Mouse (Mus musculus): ENCODE measurements at regions not wholly inside any gene's neighbourhood (a gene's known extent, or its start where the extent isn't known, plus 50 kb on each side); places are given as distances from the start of the nearest gene placed in this dataset.

GRCm38 (mm10) chr8:127847332-127848018 lies 510.9 kb upstream of the Nrp1 start:
- Histone ChIP-seq H3K79me2 (ENCODE audit: control insufficient read depth, insufficient read depth) (no peaks in the 10 kb centered on the region), H3K36me3 (ENCODE audit: control insufficient read depth, insufficient read depth) (no peaks in the 10 kb centered on the region), H3ac (ENCODE audit: control insufficient read depth, insufficient read length) (no peak overlapping the region), H3K27me3 (ENCODE audit: control insufficient read depth, insufficient read depth, insufficient read length) (no peaks in the 10 kb centered on the region), H3K4me3 (no peak overlapping the region), H3K4me2 (ENCODE audit: low read depth) (no peak overlapping the region)
- TF ChIP-seq MAX (IDR thresholded peaks at IDR 0.05; ENCODE audit: low read depth) = no peak
- no peak for TF ChIP-seq MYOD1 (IDR thresholded peaks at IDR 0.05; ENCODE audit: control insufficient read depth in 1 of 3, insufficient read length in 2 of 3, low read depth in 2 of 3)
- TF ChIP-seq TCF3 (IDR thresholded peaks at IDR 0.05; ENCODE audit: insufficient read length, low read depth) = no peak

- H3K4me3 ChIP-seq = no peak overlapping the region
- H3K79me2 ChIP-seq (ENCODE audit: control insufficient read depth, insufficient read depth) = no peaks in the 10 kb centered on the region
- no peak overlapping the region for H3K4me2 ChIP-seq (ENCODE audit: low read depth)
- H3K36me3 ChIP-seq (ENCODE audit: control insufficient read depth, insufficient read depth) = no peaks in the 10 kb centered on the region
- no peaks in the 10 kb centered on the region for H3K27me3 ChIP-seq (ENCODE audit: control insufficient read depth, insufficient read depth, insufficient read length)
- H3ac ChIP-seq (ENCODE audit: control insufficient read depth, insufficient read length) = no peak overlapping the region
- TF ChIP-seq TCF3 (IDR thresholded peaks at IDR 0.05; ENCODE audit: insufficient read length, low read depth) (no peak), USF1 (IDR thresholded peaks at IDR 0.05; ENCODE audit: low read depth) (peak; percentile 40), MYOD1 (IDR thresholded peaks at IDR 0.05; ENCODE audit: control insufficient read depth in 1 of 3, insufficient read length in 2 of 3, low read depth in 2 of 3) (no peak)
Observed at GRCm38 (mm10) chr8:127849926-127850325, 508.5 kb upstream of the Nrp1 start.

- Histone ChIP-seq H3ac (ENCODE audit: control insufficient read depth, insufficient read length) (no peak overlapping the region), H3K4me2 (ENCODE audit: low read depth) (no peak overlapping the region), H3K79me2 (ENCODE audit: control insufficient read depth, insufficient read depth) (no peaks in the 10 kb centered on the region), H3K27me3 (ENCODE audit: control insufficient read depth, insufficient read depth, insufficient read length) (no peaks in the 10 kb centered on the region), H3K36me3 (ENCODE audit: control insufficient read depth, insufficient read depth) (no peaks in the 10 kb centered on the region), H3K4me3 (no peak overlapping the region)
- TF ChIP-seq REST (IDR thresholded peaks at IDR 0.05; ENCODE audit: insufficient read depth, insufficient read length) (no peak), E2F4 (IDR thresholded peaks at IDR 0.05; ENCODE audit: insufficient read depth) (no peak), CEBPB (IDR thresholded peaks at IDR 0.05; ENCODE audit: insufficient read depth, poor library complexity, severe bottlenecking) (no peak), POLR2A (IDR thresholded peaks at IDR 0.05; ENCODE audit: insufficient read length, low read depth) (no peak), MAX (IDR thresholded peaks at IDR 0.05; ENCODE audit: low read depth) (no peak), MYOG (IDR thresholded peaks at IDR 0.05; ENCODE audit: control insufficient read depth in 1 of 3, insufficient read depth in 1 of 3, insufficient read length in 2 of 3, low read depth in 2 of 3) (no peak), TCF3 (IDR thresholded peaks at IDR 0.05; ENCODE audit: insufficient read length, low read depth) (no peak), POLR2AphosphoS2 (IDR thresholded peaks at IDR 0.05; ENCODE audit: insufficient read length, low read depth) (no peak)
Observed at GRCm38 (mm10) chr8:127855653-127856300, 502.6 kb upstream of the Nrp1 start.

- no peaks in the 10 kb centered on the region for H3K36me3 ChIP-seq (ENCODE audit: control insufficient read depth, insufficient read depth)
- H3K79me2 ChIP-seq (ENCODE audit: control insufficient read depth, insufficient read depth) = no peaks in the 10 kb centered on the region
- TF ChIP-seq MYOG (IDR thresholded peaks at IDR 0.05; ENCODE audit: control insufficient read depth in 1 of 3, insufficient read depth in 1 of 3, insufficient read length in 2 of 3, low read depth in 2 of 3) (no peak), TCF12 (IDR thresholded peaks at IDR 0.05; ENCODE audit: insufficient read depth, poor library complexity, severe bottlenecking) (no peak), POLR2AphosphoS2 (IDR thresholded peaks at IDR 0.05; ENCODE audit: insufficient read length, low read depth) (no peak), MAX (IDR thresholded peaks at IDR 0.05; ENCODE audit: low read depth) (no peak), USF1 (IDR thresholded peaks at IDR 0.05; ENCODE audit: low read depth) (no peak), MYOD1 (IDR thresholded peaks at IDR 0.05; ENCODE audit: control insufficient read depth in 1 of 3, insufficient read length in 2 of 3, low read depth in 2 of 3) (no peak), SRF (IDR thresholded peaks at IDR 0.05; ENCODE audit: control insufficient read depth, insufficient read length, low read depth) (no peak), REST (IDR thresholded peaks at IDR 0.05; ENCODE audit: insufficient read depth, insufficient read length) (no peak), E2F4 (IDR thresholded peaks at IDR 0.05; ENCODE audit: insufficient read depth) (no peak), CEBPB (IDR thresholded peaks at IDR 0.05; ENCODE audit: insufficient read depth, poor library complexity, severe bottlenecking) (no peak), POLR2A (IDR thresholded peaks at IDR 0.05; ENCODE audit: insufficient read length, low read depth) (no peak), TCF3 (IDR thresholded peaks at IDR 0.05; ENCODE audit: insufficient read length, low read depth) (no peak)
- no peak overlapping the region for H3K4me3 ChIP-seq
- no peak overlapping the region for H3K4me2 ChIP-seq (ENCODE audit: low read depth)
- no peaks in the 10 kb centered on the region for H3K27me3 ChIP-seq (ENCODE audit: control insufficient read depth, insufficient read depth, insufficient read length)
- H3ac ChIP-seq (ENCODE audit: control insufficient read depth, insufficient read length) = no peak overlapping the region
Observed at GRCm38 (mm10) chr8:127856351-127857135, 501.9 kb upstream of the Nrp1 start.

- H3K4me2 ChIP-seq (ENCODE audit: low read depth) = no peak overlapping the region
- H3ac ChIP-seq (ENCODE audit: control insufficient read depth, insufficient read length) = no peak overlapping the region
- no peaks in the 10 kb centered on the region for H3K79me2 ChIP-seq (ENCODE audit: control insufficient read depth, insufficient read depth)
- H3K4me3 ChIP-seq = no peak overlapping the region
- no peaks in the 10 kb centered on the region for H3K36me3 ChIP-seq (ENCODE audit: control insufficient read depth, insufficient read depth)
- TF ChIP-seq POLR2A (IDR thresholded peaks at IDR 0.05; ENCODE audit: insufficient read length, low read depth) = no peak
- no peak for TF ChIP-seq MYOG (IDR thresholded peaks at IDR 0.05; ENCODE audit: control insufficient read depth in 1 of 3, insufficient read depth in 1 of 3, insufficient read length in 2 of 3, low read depth in 2 of 3)
- TF ChIP-seq TCF12 (IDR thresholded peaks at IDR 0.05; ENCODE audit: insufficient read depth, poor library complexity, severe bottlenecking) = no peak
- no peak for TF ChIP-seq CEBPB (IDR thresholded peaks at IDR 0.05; ENCODE audit: insufficient read depth, poor library complexity, severe bottlenecking)
- TF ChIP-seq POLR2AphosphoS2 (IDR thresholded peaks at IDR 0.05; ENCODE audit: insufficient read length, low read depth) = no peak
- no peak for TF ChIP-seq REST (IDR thresholded peaks at IDR 0.05; ENCODE audit: insufficient read depth, insufficient read length)
- no peak for TF ChIP-seq MYOD1 (IDR thresholded peaks at IDR 0.05; ENCODE audit: control insufficient read depth in 1 of 3, insufficient read length in 2 of 3, low read depth in 2 of 3)
- no peak for TF ChIP-seq TCF3 (IDR thresholded peaks at IDR 0.05; ENCODE audit: insufficient read length, low read depth)
- no peak for TF ChIP-seq MAX (IDR thresholded peaks at IDR 0.05; ENCODE audit: low read depth)
- H3K27me3 ChIP-seq (ENCODE audit: control insufficient read depth, insufficient read depth, insufficient read length) = no peaks in the 10 kb centered on the region
Observed at GRCm38 (mm10) chr8:127859036-127859435, 499.4 kb upstream of the Nrp1 start.

Data from myocyte (in vitro differentiated cells).